Mouse (Mus musculus) forebrain, postnatal 0 days (tissue): ENCODE data around the gene Gtf2e1. TPM values are rescaled to one million over a fixed set of nuclear protein-coding genes. Genes with fewer than 3 reads are reported as not detected.

Experiments
- ATAC-seq: fragments of 200-750 bp; cut with Nextera tagmentation; 2 replicates; pipeline ENCODE4 v1.8.0; 2017; ENCODE audit warnings: mild to moderate bottlenecking, moderate library complexity
- DNase-seq: peaks from one replicate; pipeline ENCODE4 v3.0.0-alpha.2; 2015
- H3K27ac ChIP-seq: fragments of 300-500 bp; sonication (generic); 2 replicates; pipeline ENCODE4 v1.5.1; 2014; ENCODE audit warnings: low read depth, mild to moderate bottlenecking, antibody characterized with exemption, low read length, moderate library complexity, mixed read lengths
- H3K27me3 ChIP-seq: fragments of 300-500 bp; sonication (generic); 2 replicates; pipeline ENCODE4 v1.6.1; 2014; ENCODE audit warnings: mild to moderate bottlenecking, low read length, mixed read lengths; ENCODE audit not compliant: insufficient read depth
- H3K36me3 ChIP-seq: fragments of 300-500 bp; sonication (generic); 2 replicates; pipeline ENCODE4 v1.6.1; 2014; ENCODE audit warnings: mild to moderate bottlenecking, moderate library complexity; ENCODE audit not compliant: insufficient read depth
- H3K4me1 ChIP-seq: fragments of 300-500 bp; sonication (generic); 2 replicates; pipeline ENCODE4 v1.6.1; 2014; ENCODE audit warnings: antibody characterized with exemption; ENCODE audit not compliant: insufficient read depth
- H3K4me2 ChIP-seq: fragments of 300-500 bp; sonication (generic); 2 replicates; pipeline ENCODE4 v1.6.1; 2014; ENCODE audit warnings: low read depth, mild to moderate bottlenecking, moderate library complexity
- H3K4me3 ChIP-seq: fragments of 300-500 bp; sonication (generic); 2 replicates; pipeline ENCODE4 v1.5.1; 2014; ENCODE audit warnings: low read depth, low read length, mixed read lengths
- H3K9ac ChIP-seq: fragments of 300-500 bp; sonication (generic); 2 replicates; pipeline ENCODE4 v1.6.1; 2014; ENCODE audit warnings: mild to moderate bottlenecking
- H3K9me3 ChIP-seq: fragments of 300-500 bp; sonication (generic); 2 replicates; pipeline ENCODE4 v1.6.1; 2016; ENCODE audit warnings: low read length
- CTCF ChIP-seq: sonication (generic); IDR thresholded peaks from 2 replicates; pipeline ENCODE4 v1.5.1; 2016; ENCODE audit warnings: antibody characterized with exemption, control low read depth, low read depth
- whole genome bisulfite sequencing: fragments of 180-500 bp; shearing (Covaris S2); extraction: QIAGEN DNeasy Blood & Tissue Kit; methylation state at CpG from one replicate; pipeline ENCODE4 v1.1.7; 2014; 5-methylcytosine and 5-hydroxymethylcytosine counted together
- polyA plus RNA-seq: library from polyadenylated mRNA; unstranded; fragments of >200 nt; fragmentation: Nextera tagmentation; extraction: Ambion mirVana; gene quantifications from 2 replicates; pipeline ENCODE4 v1.2.1, GENCODE M21; 2015
- total RNA-seq: library from RNA; depleted of rRNA; stranded (reverse); fragments of >200 nt; gene quantifications from 2 replicates; pipeline ENCODE4 v1.2.3, GENCODE M21; 2014

Gene Gtf2e1
- total and polyA plus RNA-seq, 2 experiments from 2014 or later, result 24.5 to 32.7 TPM

DNA sequence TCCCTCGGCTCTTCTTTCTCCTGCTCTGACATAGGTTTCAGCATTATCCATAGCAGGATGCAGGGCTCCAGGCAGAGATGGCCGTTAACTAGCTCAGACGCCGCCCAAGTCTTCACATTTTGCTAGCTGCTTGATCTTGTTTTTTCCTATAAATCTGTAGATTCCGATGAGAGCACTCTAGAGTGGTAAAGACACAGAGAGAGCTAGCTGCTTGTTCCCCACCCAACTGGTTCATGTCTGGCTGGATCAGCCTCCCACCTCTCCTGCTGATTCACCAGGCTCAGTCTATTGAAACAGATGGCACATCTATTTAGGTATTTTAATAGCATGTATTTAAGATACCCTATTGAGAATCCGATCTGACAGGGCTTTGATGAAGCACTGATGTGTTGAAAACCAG lies 44.6 kb downstream of the Gtf2e1 start:
- no peak overlapping the region for H3K4me3 ChIP-seq
- 77% methylated on average over 6 of the region's 6 CpGs for WGBS
- H3K9me3 ChIP-seq, result no peaks in the 10 kb centered on the region
- H3K27me3 ChIP-seq, result no peaks in the 10 kb centered on the region
- no peak overlapping the region for H3K4me2 ChIP-seq
- no peak overlapping the region for H3K27ac ChIP-seq
- no peaks in the 10 kb centered on the region for H3K36me3 ChIP-seq
- H3K9ac ChIP-seq, result no peak overlapping the region
- DNase-seq, result no peak
- no peak for ATAC-seq
- TF ChIP-seq CTCF, result no peak
- H3K4me1 ChIP-seq, result no peaks in the 10 kb centered on the region

GRCm38 (mm10) chr16:37486826-37487612 lies 52.6 kb downstream of the Gtf2e1 start:
- H3K36me3 ChIP-seq, result no peaks in the 10 kb centered on the region
- no peak overlapping the region for H3K9ac ChIP-seq
- H3K27ac ChIP-seq, result no peak overlapping the region
- TF ChIP-seq CTCF, result no peak
- DNase-seq (peak; percentile 79), ATAC-seq (peak; percentile 99)
- H3K9me3 ChIP-seq, result no peaks in the 10 kb centered on the region
- 0 out of 2 replicates have a peak, but pooled peaks cover 3% of the 10 kb centered on the region for H3K4me1 ChIP-seq
- no peaks in the 10 kb centered on the region for H3K27me3 ChIP-seq
- no peak overlapping the region for H3K4me2 ChIP-seq
- H3K4me3 ChIP-seq, result no peak overlapping the region
- WGBS, result 16% methylated on average over 3 of the region's 3 CpGs

DNA sequence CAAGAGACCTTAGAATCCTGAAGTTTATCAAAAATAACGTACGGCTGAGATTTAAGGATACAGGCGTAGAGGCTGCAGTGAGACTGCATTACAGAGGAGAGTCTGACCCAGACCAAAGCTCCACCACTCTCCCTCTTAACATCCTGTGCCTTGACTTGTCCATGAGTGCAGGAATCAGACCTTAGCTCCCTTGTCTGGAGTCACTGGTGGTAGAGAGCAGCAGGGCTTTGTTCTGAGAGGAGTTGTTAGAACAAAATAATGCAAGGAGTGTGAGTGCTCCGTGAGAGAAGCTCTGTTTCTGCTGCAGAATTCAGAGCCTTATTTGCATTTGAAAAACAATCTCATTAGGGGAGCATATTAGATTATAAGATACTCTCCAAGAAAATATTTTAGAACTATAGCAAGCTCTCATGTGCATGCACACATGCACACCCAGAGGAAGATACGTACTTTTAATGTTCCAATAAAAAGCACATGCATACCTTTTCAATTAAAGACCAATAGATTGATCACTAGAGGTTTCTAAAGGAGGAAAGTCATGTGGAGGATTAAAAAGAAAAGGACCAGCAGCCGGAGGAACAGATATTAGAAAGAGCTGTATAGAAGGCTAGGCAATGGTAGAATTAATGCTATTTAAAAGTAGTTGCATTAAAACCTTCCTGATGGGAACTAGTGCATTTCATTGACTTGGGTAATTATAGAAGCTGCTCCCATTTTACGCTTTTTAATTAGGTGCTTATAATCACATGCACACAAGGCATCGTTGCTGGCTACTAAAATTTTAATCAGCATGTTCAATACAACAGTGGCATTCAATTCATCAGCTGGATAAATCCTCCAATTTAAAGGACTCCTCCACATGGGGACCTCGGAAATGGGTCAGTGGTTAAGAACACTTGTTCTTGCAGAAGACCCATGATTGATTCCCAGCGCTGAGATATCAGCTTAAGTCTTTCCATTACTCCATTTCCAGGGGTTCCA lies 61.0 kb downstream of the Gtf2e1 start:
- Histone ChIP-seq H3K4me2 (no peak overlapping the region), H3K36me3 (no peaks in the 10 kb centered on the region), H3K27ac (no peak overlapping the region), H3K27me3 (no peaks in the 10 kb centered on the region), H3K9me3 (no peaks in the 10 kb centered on the region), H3K4me3 (no peak overlapping the region), H3K4me1 (peaks cover 5% of the 10 kb centered on the region; the same call in 1 of the 2 replicates), H3K9ac (no peak overlapping the region)
- WGBS, result 21% methylated on average over 10 of the region's 10 CpGs
- no peak for TF ChIP-seq CTCF
- ATAC-seq (no peak; the same call in 1 of the 2 replicates), DNase-seq (no peak)

DNA sequence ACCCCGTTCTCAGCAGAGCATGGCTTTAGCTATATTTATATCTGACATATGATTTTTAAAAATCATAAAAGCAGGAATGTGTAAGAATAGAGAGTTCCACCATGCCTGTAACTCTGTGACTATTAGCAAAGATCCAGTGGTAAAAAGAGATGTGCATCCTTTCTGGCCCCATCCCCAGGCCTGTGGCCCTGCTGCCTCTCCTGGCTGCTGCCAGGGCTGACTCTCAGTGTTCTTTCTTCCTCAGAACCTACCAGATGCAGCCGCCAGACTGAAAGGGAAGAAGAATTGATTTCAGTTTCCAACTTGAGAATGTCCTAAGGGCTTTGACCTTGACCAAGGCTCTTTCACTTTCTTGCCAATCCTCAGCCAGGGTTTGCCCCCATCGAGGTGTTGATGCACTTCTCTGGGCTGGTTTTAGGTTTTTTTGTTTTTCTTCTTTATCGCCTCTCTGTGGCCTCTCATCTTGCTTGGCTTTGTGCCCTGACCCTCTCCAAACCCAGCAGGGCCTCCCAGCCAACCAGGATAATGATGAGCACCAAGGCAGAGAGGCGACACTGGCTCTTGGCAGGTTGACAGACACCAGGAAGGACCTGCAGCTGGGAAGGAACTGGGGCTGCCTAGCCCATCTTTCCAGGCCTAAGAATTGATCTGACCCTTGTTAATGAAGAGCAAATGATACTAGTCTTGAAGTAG lies 66.8 kb downstream of the Gtf2e1 start:
- H3K4me3 ChIP-seq, result no peak overlapping the region
- H3K9me3 ChIP-seq, result no peaks in the 10 kb centered on the region
- no peak overlapping the region for H3K4me2 ChIP-seq
- H3K27me3 ChIP-seq, result no peaks in the 10 kb centered on the region
- H3K27ac ChIP-seq, result no peak overlapping the region
- DNase-seq (no peak), ATAC-seq (no peak)
- no peak for TF ChIP-seq CTCF
- H3K9ac ChIP-seq, result no peak overlapping the region
- H3K4me1 ChIP-seq, result no peaks in the 10 kb centered on the region
- WGBS, result 31% methylated on average over 5 of the region's 5 CpGs
- H3K36me3 ChIP-seq, result no peaks in the 10 kb centered on the region

DNA sequence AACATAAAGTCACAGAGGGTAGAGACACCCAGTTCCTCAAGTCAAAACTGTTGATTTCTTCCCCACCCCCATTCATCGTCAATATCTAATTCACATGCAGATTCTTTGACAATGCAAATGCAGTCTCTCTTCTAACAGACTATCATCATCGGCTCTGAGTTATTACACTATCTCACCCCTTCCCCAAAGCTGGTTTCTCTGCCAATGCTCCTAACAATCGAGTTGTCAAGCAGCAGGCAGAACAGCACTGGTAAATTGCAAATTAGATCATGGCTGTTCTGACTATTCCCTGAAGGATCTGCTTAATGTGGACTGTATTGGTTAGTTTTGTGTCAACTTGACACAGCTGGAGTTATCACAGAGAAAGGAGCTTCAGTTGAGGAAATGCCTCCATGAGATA lies 70.0 kb downstream of the Gtf2e1 start:
- 37% methylated on average over 3 of the region's 3 CpGs for WGBS

GRCm38 (mm10) chr16:37463981-37464380 lies 75.6 kb downstream of the Gtf2e1 start:
- Histone ChIP-seq H3K4me1 (0 out of 2 replicates have a peak, but pooled peaks cover under 1% of the 10 kb centered on the region), H3K36me3 (no peaks in the 10 kb centered on the region), H3K4me2 (no peak overlapping the region), H3K9ac (no peak overlapping the region), H3K4me3 (no peak overlapping the region), H3K9me3 (no peaks in the 10 kb centered on the region), H3K27ac (no peak overlapping the region), H3K27me3 (no peaks in the 10 kb centered on the region)
- DNase-seq, result no peak
- 93% methylated on average over 6 of the region's 6 CpGs for WGBS
- TF ChIP-seq CTCF, result no peak
- no peak for ATAC-seq

More for the DNA sequence above, 70.0 kb downstream of the Gtf2e1 start:
- Histone ChIP-seq H3K4me1 (no peaks in the 10 kb centered on the region), H3K27me3 (no peaks in the 10 kb centered on the region), H3K9me3 (no peaks in the 10 kb centered on the region), H3K4me3 (no peak overlapping the region), H3K4me2 (no peak overlapping the region), H3K9ac (no peak overlapping the region), H3K36me3 (no peaks in the 10 kb centered on the region), H3K27ac (no peak overlapping the region)
- DNase-seq, result peak; percentile 32
- TF ChIP-seq CTCF, result no peak
- ATAC-seq, result peak; percentile 79; the same call in 1 of the 2 replicates
